Mouse (Mus musculus) G1E-ER4 (cell line): ENCODE results near the gene Olfr279. TPM values are rescaled to one million over a fixed set of nuclear protein-coding genes. Genes with fewer than 3 reads are reported as not detected.

Experiments used
- GATA1 ChIP-seq: IDR thresholded peaks from one replicate; pipeline ENCODE4 v1.8.0; 2012; ENCODE audit warnings: low read length, inconsistent platforms
- polyA plus RNA-seq: library from polyadenylated mRNA; stranded (reverse); fragments of >175 nt; gene quantifications from 2 replicates; pipeline ENCODE4 v1.2.3, GENCODE M21; 2012

Olfr279 gene
- polyA plus RNA-seq, 1 experiment = not detected

DNA sequence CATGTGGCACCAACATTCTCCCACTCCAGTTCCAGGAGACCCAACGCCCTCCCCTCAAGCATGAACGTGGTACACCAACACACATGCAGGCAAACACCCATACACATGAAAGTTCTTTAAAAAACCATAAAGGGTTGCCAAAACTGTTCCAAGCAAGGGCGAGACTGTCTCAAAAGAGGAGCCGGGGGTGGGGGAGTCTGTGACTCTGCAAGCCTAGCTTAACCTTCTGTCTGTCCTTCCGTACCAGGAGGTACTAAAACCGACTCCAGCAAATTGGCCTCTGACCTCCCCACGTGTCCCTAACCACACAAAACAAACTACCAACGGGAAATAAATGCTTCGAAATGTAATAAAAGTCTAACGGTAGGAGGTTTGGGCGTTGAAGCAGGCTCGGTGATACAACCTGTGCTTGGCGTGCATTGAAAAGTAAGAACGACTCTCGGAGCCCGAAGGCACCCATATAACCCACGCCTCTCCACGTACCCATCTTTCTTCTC, 40.9 kb downstream of the Olfr279 start:
- TF ChIP-seq GATA1 = no peak

- no peak for TF ChIP-seq GATA1
Measured at GRCm38 (mm10) chr15:98533881-98534627, 41.9 kb downstream of the Olfr279 start, which contains the start of gene Kansl2. Gene Kansl2, minus strand, starts transcription at chr15:98534264.

- no peak for TF ChIP-seq GATA1
Measured at GRCm38 (mm10) chr15:98535921-98536320, 43.7 kb downstream of the Olfr279 start.

DNA sequence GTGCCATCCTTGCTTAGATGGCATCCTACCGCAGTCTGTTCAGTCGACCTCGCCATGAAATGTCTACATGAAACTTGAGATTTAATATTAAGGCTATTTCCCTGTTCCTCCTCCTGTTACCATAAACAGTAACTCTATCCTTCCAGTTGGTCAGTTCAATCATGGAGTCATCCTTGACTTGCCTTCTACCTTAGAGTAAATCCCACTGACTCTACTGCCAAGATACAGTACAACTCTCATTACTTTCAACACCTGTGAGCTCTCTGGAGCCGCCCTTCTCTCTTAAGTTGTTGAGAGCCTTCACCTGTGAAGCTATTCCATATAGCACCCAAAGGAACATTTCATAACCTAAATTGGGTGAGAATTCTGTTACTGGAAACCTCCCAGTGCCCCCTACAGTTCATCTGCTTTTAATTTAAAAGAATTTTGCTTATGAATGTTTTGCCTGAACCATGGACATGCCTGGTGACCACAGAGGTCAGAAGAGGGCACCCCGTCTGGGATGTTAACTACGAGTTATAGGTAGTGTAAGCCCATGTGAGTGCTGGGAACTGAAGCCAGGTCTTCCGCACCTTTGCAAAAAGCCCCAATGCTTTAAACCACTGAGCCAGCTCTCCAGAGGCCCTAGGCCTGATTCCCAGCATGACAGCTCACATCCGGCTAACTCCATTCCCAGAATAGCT, 44.8 kb downstream of the Olfr279 start:
- TF ChIP-seq GATA1 = no peak

- TF ChIP-seq GATA1 = no peak
Measured at GRCm38 (mm10) chr15:98537923-98538322, 45.7 kb downstream of the Olfr279 start.

DNA sequence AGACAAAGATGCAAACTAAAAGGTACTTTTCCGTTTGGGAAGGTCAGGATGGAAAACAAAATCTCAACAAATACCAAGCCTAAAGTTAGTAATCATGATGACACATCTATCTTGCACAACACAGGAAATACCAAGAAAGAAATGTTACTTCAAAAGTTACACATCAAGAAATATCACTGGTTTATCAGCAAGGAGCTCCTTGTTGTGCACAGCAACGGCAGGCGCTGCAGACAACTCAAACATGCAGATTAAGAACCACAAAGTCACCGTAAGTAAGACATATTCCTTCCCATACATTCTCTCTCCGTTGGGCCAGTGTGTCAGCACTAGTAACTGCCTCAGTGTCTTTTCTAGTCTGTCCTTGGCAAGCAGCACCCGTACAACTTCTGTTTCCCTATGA, 48.9 kb downstream of the Olfr279 start:
- TF ChIP-seq GATA1 = no peak

GRCm38 (mm10) chr15:98543341-98543740, 51.1 kb downstream of the Olfr279 start:
- TF ChIP-seq GATA1 = no peak

DNA sequence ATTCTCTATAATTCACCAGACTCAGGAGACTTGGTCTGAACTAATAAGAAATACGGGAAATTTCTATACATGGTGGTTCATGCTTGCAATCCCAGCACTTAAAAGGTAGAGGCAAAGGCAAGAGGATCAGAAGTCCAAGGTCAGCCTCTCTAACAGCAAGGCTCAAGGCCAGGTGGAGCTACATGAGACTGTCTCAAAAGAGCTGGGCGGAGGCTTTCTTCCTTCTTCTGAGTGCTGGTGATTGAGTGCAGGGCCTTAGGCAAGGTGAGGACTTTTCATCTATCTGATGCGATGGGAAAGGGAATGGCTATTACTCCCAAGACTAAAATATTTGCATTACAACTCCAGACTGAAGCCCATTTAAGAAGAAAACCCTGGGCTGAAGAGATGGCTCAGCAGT, 52.9 kb downstream of the Olfr279 start:
- no peak for TF ChIP-seq GATA1

DNA sequence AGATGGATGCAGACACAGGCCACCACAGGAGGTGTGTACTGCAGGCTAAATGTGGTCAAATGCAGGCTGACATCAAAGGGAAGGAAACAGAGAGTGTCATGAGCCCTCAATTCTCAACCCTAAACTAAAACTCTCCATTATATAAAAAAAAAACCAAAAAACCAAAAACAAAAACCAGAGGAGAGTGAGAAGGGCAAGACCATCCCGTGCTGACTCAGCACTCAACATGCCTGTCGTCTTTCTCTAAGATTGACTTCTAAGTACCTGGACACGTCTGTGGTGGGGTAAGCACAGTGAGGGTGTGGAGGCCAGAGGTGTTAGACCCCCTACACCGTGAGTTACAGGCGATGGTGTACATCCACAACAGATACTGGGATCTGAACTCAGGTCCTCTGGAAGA, 54.6 kb downstream of the Olfr279 start:
- TF ChIP-seq GATA1 = no peak

Other genes starting within 250 kb of the Olfr279 start
- not detected in 2 replicates for gene H1fnt, start 235.1 kb upstream of the Olfr279 start, polyA plus RNA-seq
- gene Zfp641, start 196.2 kb upstream of the Olfr279 start, polyA plus RNA-seq = not detected in 2 replicates
- gene Olfr285, start 175.0 kb upstream of the Olfr279 start, polyA plus RNA-seq = not detected in 2 replicates
- gene Olfr284, start 151.4 kb upstream of the Olfr279 start, polyA plus RNA-seq = not detected in 2 replicates
- gene Olfr283, start 111.5 kb upstream of the Olfr279 start, polyA plus RNA-seq = not detected in 2 replicates
- gene Olfr282, start 61.2 kb upstream of the Olfr279 start, polyA plus RNA-seq = not detected in 2 replicates
- gene Olfr281, start 39.8 kb upstream of the Olfr279 start, polyA plus RNA-seq = not detected in 2 replicates
- gene OR5BS1P, start 22.5 kb upstream of the Olfr279 start, polyA plus RNA-seq = not detected in 2 replicates
- not detected in 2 replicates for gene Lalba, start 9.7 kb upstream of the Olfr279 start, polyA plus RNA-seq
- 43.8 and 46.5 TPM in 2 replicates for gene Kansl2, start 41.9 kb downstream of the Olfr279 start, polyA plus RNA-seq
- 2.6 and 3.5 TPM in 2 replicates for gene Ccnt1, start 78.5 kb downstream of the Olfr279 start, polyA plus RNA-seq
- gene 4930415O20Rik, start 78.6 kb downstream of the Olfr279 start, polyA plus RNA-seq = not detected in 2 replicates
- 16.9 and 17.3 TPM in 2 replicates for gene Adcy6, start 117.7 kb downstream of the Olfr279 start, polyA plus RNA-seq
- 0.39 and 0.45 TPM in 2 replicates for gene Cacnb3, start 138.4 kb downstream of the Olfr279 start, polyA plus RNA-seq
- 120 and 126 TPM in 2 replicates for gene Ddx23, start 170.5 kb downstream of the Olfr279 start, polyA plus RNA-seq
- 0.08 and 0.09 TPM in 2 replicates for gene Rnd1, start 185.1 kb downstream of the Olfr279 start, polyA plus RNA-seq
- not detected in 2 replicates for gene Ccdc65, start 215.8 kb downstream of the Olfr279 start, polyA plus RNA-seq
- 9.6 and 10.2 TPM in 2 replicates for gene Fkbp11, start 235.8 kb downstream of the Olfr279 start, polyA plus RNA-seq